Mouse (Mus musculus): ENCODE data around the gene Tmem43. TPM values are rescaled to one million over a fixed set of nuclear protein-coding genes. Genes with fewer than 3 reads are reported as not detected.

Tmem43 gene
- total and polyA plus RNA-seq, 2 experiments = 4.5 to 9.4 TPM

GRCm38 (mm10) chr6:91509326-91509725, 35.8 kb downstream of the Tmem43 start:
- DNase-seq (ENCODE audit: extremely low read depth, low read depth, low spot score) = peak; percentile 33
- Histone ChIP-seq H3K27ac (replicated peaks; ENCODE audit: insufficient read depth, low read depth, low read length) (no peak overlapping the region), H3K4me1 (ENCODE audit: control insufficient read depth, insufficient read depth, low read length) (no peaks in the 10 kb centered on the region; the same call in 1 of the 2 replicates), H3K27me3 (ENCODE audit: control insufficient read depth, insufficient read depth, low read length) (no peaks in the 10 kb centered on the region), H3K9ac (ENCODE audit: low read depth, low read length) (no peak overlapping the region), H3K36me3 (ENCODE audit: control insufficient read depth, insufficient read depth, low read length) (peaks cover 26% of the 10 kb centered on the region), H3K4me3 (ENCODE audit: insufficient read depth, low read depth, low read length) (no peak overlapping the region), H3K79me2 (ENCODE audit: control insufficient read depth, insufficient read depth, low read length) (no peaks in the 10 kb centered on the region; the same call in 1 of the 2 replicates)
- 39% methylated on average over 7 of the region's 7 CpGs for WGBS
- TF ChIP-seq CTCF (IDR thresholded peaks at IDR 0.05; ENCODE audit: low read depth, low read length) (peak; percentile 95), POLR2A (IDR thresholded peaks at IDR 0.05; ENCODE audit: extremely low read depth, insufficient read depth, low read length) (no peak)

- 83% methylated on average over 10 of the region's 10 CpGs for WGBS
These were observed 36.7 kb downstream of the Tmem43 start for GRCm38 (mm10) chr6:91510211-91510610.

GRCm38 (mm10) chr6:91514135-91514534, 40.6 kb downstream of the Tmem43 start:
- no peak for DNase-seq (ENCODE audit: extremely low read depth, low read depth, low spot score)
- Histone ChIP-seq H3K4me3 (ENCODE audit: insufficient read depth, low read depth, low read length) (no peak overlapping the region), H3K36me3 (ENCODE audit: control insufficient read depth, insufficient read depth, low read length) (peaks cover 4% of the 10 kb centered on the region; the same call in 1 of the 2 replicates), H3K4me1 (ENCODE audit: control insufficient read depth, insufficient read depth, low read length) (peaks cover 7% of the 10 kb centered on the region), H3K79me2 (ENCODE audit: control insufficient read depth, insufficient read depth, low read length) (no peaks in the 10 kb centered on the region; the same call in 1 of the 2 replicates), H3K27ac (replicated peaks; ENCODE audit: insufficient read depth, low read depth, low read length) (no peak overlapping the region), H3K27me3 (ENCODE audit: control insufficient read depth, insufficient read depth, low read length) (no peaks in the 10 kb centered on the region), H3K9ac (ENCODE audit: low read depth, low read length) (no peak overlapping the region)
- TF ChIP-seq POLR2A (IDR thresholded peaks at IDR 0.05; ENCODE audit: extremely low read depth, insufficient read depth, low read length) = no peak
- TF ChIP-seq CTCF (IDR thresholded peaks at IDR 0.05; ENCODE audit: low read depth, low read length) = no peak

More at GRCm38 (mm10) chr6:91510211-91510610, 36.7 kb downstream of the Tmem43 start:
- Histone ChIP-seq H3K27ac (replicated peaks; ENCODE audit: insufficient read depth, low read depth, low read length) (no peak overlapping the region), H3K9ac (ENCODE audit: low read depth, low read length) (no peak overlapping the region), H3K79me2 (ENCODE audit: control insufficient read depth, insufficient read depth, low read length) (no peaks in the 10 kb centered on the region; the same call in 1 of the 2 replicates), H3K36me3 (ENCODE audit: control insufficient read depth, insufficient read depth, low read length) (peaks cover 23% of the 10 kb centered on the region), H3K4me3 (ENCODE audit: insufficient read depth, low read depth, low read length) (no peak overlapping the region), H3K4me1 (ENCODE audit: control insufficient read depth, insufficient read depth, low read length) (peaks cover 4% of the 10 kb centered on the region), H3K27me3 (ENCODE audit: control insufficient read depth, insufficient read depth, low read length) (no peaks in the 10 kb centered on the region)
- TF ChIP-seq POLR2A (IDR thresholded peaks at IDR 0.05; ENCODE audit: extremely low read depth, insufficient read depth, low read length) (no peak), CTCF (IDR thresholded peaks at IDR 0.05; ENCODE audit: low read depth, low read length) (no peak)
- no peak for DNase-seq (ENCODE audit: extremely low read depth, low read depth, low spot score)

GRCm38 (mm10) chr6:91514737-91515362, 41.3 kb downstream of the Tmem43 start:
- peak overlapping the region; percentile 71 for H3K4me3 ChIP-seq (ENCODE audit: insufficient read depth, low read depth, low read length)
- peak overlapping the region; percentile 40 for H3K27ac ChIP-seq (replicated peaks; ENCODE audit: insufficient read depth, low read depth, low read length)
- H3K79me2 ChIP-seq (ENCODE audit: control insufficient read depth, insufficient read depth, low read length) = no peaks in the 10 kb centered on the region; the same call in 1 of the 2 replicates
- H3K27me3 ChIP-seq (ENCODE audit: control insufficient read depth, insufficient read depth, low read length) = no peaks in the 10 kb centered on the region
- H3K36me3 ChIP-seq (ENCODE audit: control insufficient read depth, insufficient read depth, low read length) = peaks cover 8% of the 10 kb centered on the region; the same call in 1 of the 2 replicates
- peak overlapping the region; percentile 75 for H3K9ac ChIP-seq (ENCODE audit: low read depth, low read length)
- peak; percentile 30 for DNase-seq (ENCODE audit: extremely low read depth, low read depth, low spot score)
- 30% methylated on average over 10 of the region's 10 CpGs for WGBS
- TF ChIP-seq CTCF (IDR thresholded peaks at IDR 0.05; ENCODE audit: low read depth, low read length) = no peak
- TF ChIP-seq POLR2A (IDR thresholded peaks at IDR 0.05; ENCODE audit: extremely low read depth, insufficient read depth, low read length) = no peak
- peaks cover 7% of the 10 kb centered on the region for H3K4me1 ChIP-seq (ENCODE audit: control insufficient read depth, insufficient read depth, low read length)

GRCm38 (mm10) chr6:91515545-91516449, 42.3 kb downstream of the Tmem43 start, which contains the start of the genes Xpc and Lsm3:
Xpc (minus strand) TSS chr6:91515888.
Lsm3 (plus strand) TSS chr6:91515928.
- Histone ChIP-seq H3K9ac (ENCODE audit: low read depth, low read length) (peak within 1 kb of the TSS; percentile 75), H3K4me1 (ENCODE audit: control insufficient read depth, insufficient read depth, low read length) (peaks cover 7% of the 10 kb centered on the region)
- under 1% methylated on average over 80 of the region's 80 CpGs for WGBS

More at GRCm38 (mm10) chr6:91515545-91516449, 42.3 kb downstream of the Tmem43 start, which contains the start of the genes Xpc and Lsm3:
- H3K36me3 ChIP-seq (ENCODE audit: control insufficient read depth, insufficient read depth, low read length) = peaks cover 13% of the 10 kb centered on the region; the same call in 1 of the 2 replicates
- H3K27me3 ChIP-seq (ENCODE audit: control insufficient read depth, insufficient read depth, low read length) = no peaks in the 10 kb centered on the region
- H3K79me2 ChIP-seq (ENCODE audit: control insufficient read depth, insufficient read depth, low read length) = no peaks in the 10 kb centered on the region; the same call in 1 of the 2 replicates
- H3K27ac ChIP-seq (replicated peaks; ENCODE audit: insufficient read depth, low read depth, low read length) = peak within 1 kb of the TSS; percentile 40
- peak; percentile 84 for DNase-seq (ENCODE audit: extremely low read depth, low read depth, low spot score)
- TF ChIP-seq CTCF (IDR thresholded peaks at IDR 0.05; ENCODE audit: low read depth, low read length) = 0 out of 2 replicates have a peak, but pooled peaks have one; percentile 1
- peak; percentile 79 for TF ChIP-seq POLR2A (IDR thresholded peaks at IDR 0.05; ENCODE audit: extremely low read depth, insufficient read depth, low read length)
- peak within 1 kb of the TSS; percentile 71 for H3K4me3 ChIP-seq (ENCODE audit: insufficient read depth, low read depth, low read length)
